Mouse (Mus musculus): ENCODE results near the gene Taf4. TPM values are rescaled to one million over a fixed set of nuclear protein-coding genes. Genes with fewer than 3 reads are reported as not detected.

Gene Taf4
- polyA plus RNA-seq (2012; ENCODE audit: insufficient read depth, insufficient read length, low replicate concordance, missing spikeins), result not detected in 2 replicates

DNA sequence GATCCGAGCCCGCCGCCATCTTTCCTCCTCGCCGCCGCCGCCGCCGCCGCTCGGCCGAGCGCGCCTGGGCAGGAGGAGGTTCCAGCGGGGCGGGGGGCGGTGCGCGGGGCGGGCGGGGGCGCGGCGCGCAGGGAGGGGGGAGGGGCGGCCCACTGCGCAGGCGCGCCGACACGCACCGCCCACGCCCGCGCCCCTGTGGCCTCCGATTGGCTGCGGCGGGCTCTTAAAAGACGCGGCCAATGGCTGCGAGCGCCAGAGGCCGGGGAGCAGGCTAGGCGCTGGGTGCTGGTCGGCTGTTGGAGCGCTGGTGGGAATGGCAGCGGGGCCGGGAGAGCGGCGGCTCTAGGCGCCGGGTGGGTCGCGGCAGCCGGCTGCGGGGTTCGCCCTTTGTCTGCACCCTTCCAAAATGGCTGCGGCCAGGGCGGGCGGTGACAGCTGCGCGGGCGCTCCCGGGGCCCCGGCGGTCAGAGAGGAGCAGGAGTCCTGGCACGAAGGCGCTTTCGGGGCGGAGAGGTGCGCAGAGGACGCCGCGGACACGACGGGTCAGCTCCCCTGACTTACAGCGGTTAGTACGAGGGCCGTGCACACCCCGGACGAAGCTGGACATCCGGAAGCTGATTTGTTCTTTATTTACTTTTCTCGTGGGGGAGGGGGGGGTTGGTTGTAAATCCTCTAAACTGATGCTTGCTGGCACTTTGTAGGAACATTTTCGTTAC, at the start of gene Taf4:
Gene Taf4, minus strand, starts transcription at position 19 of the 716 bp plus-strand sequence.
- TF ChIP-seq CTCF (IDR thresholded peaks at IDR 0.05; ENCODE audit: insufficient read depth, low read depth, low read length) (0 out of 2 replicates have a peak, but pooled peaks have one; percentile 10), POLR2A (IDR thresholded peaks at IDR 0.05; ENCODE audit: insufficient read depth, low read depth, low read length) (peak; percentile 100)
- peak within 1 kb of the TSS; percentile 80 for H3K4me3 ChIP-seq (ENCODE audit: insufficient read depth, low read depth, low read length)
- peaks cover 26% of the 10 kb centered on the region for H3K4me1 ChIP-seq (ENCODE audit: control insufficient read depth, insufficient read depth, low read length)
- under 1% methylated on average over 81 of the region's 84 CpGs for WGBS
- peak within 1 kb of the TSS; percentile 92 for H3K27ac ChIP-seq (ENCODE audit: insufficient read depth, low read depth, low read length)

DNA sequence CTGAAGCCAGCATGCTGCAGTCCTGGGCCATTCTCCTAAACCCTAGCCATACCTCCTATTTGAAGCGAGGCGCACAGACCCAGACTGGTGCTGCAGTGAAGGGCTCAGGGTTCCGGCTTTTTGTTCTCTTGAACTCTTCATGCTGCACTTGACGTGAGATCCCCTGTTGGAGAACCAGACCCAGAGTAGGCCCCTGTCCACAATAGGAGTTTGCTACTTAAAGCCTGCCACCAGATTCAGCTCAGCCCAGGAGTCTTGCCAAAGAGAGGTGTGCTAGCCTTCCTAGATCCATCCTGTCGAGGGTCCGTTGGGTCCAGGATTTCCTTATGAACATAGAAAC, 49.4 kb upstream of the Taf4 start:
- TF ChIP-seq CTCF (IDR thresholded peaks at IDR 0.05; ENCODE audit: insufficient read depth, low read depth, low read length) (no peak), POLR2A (IDR thresholded peaks at IDR 0.05; ENCODE audit: insufficient read depth, low read depth, low read length) (no peak)
- 10% methylated on average over 6 of the region's 6 CpGs for WGBS
- peaks cover 22% of the 10 kb centered on the region for H3K4me1 ChIP-seq (ENCODE audit: control insufficient read depth, insufficient read depth, low read length)
- peak overlapping the region; percentile 71 for H3K4me3 ChIP-seq (ENCODE audit: insufficient read depth, low read depth, low read length)
- H3K27ac ChIP-seq (ENCODE audit: insufficient read depth, low read depth, low read length), result no peak overlapping the region

DNA sequence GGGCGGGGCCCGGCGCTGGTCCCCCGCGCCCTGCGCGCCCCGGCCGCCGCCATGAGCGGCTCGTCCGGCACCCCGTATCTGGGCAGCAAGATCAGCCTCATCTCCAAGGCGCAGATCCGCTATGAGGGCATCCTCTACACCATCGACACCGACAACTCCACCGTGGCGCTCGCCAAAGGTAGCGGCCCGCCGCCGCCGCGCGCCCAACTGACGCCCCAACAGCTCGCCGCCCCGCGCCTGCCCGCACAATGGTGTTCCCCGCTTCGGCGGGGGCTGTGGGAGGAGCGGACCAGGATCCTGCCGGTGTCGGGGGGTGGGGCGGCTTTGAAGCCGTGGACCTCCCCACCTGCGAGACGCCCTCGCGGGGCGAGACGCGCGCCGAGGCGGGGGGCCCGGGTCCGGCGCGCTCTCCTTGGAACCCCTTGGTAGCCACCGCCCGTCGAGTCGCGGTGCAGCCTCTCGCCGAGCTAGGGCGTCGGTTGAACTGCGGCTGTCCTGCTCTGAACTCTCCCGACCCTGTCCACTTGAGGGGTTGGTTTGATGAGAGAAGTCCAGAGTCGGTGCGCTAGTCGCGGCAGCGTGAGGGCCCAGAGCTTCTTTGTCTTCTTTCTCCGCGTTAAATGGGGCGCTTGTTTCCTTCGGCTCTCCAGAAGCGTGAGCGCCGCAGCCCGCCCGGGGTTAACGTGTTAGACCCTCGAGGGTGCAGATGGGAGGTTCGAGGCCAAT, 48.9 kb upstream of the Taf4 start:
- under 1% methylated on average over 84 of the region's 84 CpGs for WGBS
- Histone ChIP-seq H3K4me1 (ENCODE audit: control insufficient read depth, insufficient read depth, low read length) (peaks cover 22% of the 10 kb centered on the region), H3K4me3 (ENCODE audit: insufficient read depth, low read depth, low read length) (peak overlapping the region; percentile 71), H3K27ac (ENCODE audit: insufficient read depth, low read depth, low read length) (peak overlapping the region; percentile 71)
- TF ChIP-seq CTCF (IDR thresholded peaks at IDR 0.05; ENCODE audit: insufficient read depth, low read depth, low read length) (no peak), POLR2A (IDR thresholded peaks at IDR 0.05; ENCODE audit: insufficient read depth, low read depth, low read length) (no peak)

DNA sequence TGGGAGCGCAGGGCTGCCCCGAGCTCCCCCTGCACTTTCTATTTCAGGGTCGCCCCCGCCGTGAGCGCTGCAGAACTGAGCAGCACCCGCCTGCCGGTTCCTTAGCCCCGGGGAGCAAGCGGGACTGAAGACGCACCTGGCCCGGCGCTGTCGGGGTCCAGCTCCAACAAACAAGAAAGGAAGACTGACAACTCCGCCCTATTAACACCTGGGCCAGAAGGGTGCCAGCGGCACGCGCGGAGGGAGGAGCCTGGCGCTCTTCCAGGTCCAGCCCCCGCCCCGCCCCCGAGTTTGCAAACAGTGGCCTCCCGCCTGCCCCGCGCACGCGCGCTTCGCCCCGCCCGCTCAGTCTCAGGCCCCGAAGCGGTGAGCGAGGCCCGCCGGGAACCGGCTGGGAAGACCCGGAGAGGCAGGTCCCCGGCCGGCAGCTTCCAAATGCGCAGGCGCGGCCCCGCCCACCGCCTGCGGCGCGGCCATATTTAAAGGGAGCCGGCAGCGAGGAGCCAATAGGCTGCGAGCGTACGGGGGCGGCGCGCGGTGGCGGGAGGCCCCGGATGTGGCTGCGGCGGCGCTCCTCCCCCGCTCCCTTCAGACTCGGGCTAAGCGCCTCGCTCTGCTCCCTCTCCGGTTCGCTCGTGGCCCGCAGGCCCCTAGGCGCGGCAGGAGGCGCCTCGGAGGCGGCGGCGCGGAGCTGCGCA, 48.1 kb upstream of the Taf4 start, which contains the start of gene Lsm14b:
Gene Lsm14b, plus strand, starts transcription at position 587 of the 698 bp plus-strand sequence.
- TF ChIP-seq CTCF (IDR thresholded peaks at IDR 0.05; ENCODE audit: insufficient read depth, low read depth, low read length) (no peak), POLR2A (IDR thresholded peaks at IDR 0.05; ENCODE audit: insufficient read depth, low read depth, low read length) (peak; percentile 78; the same call in 1 of the 2 replicates)
- peak within 1 kb of the TSS; percentile 71 for H3K4me3 ChIP-seq (ENCODE audit: insufficient read depth, low read depth, low read length)
- H3K4me1 ChIP-seq (ENCODE audit: control insufficient read depth, insufficient read depth, low read length), result peaks cover 22% of the 10 kb centered on the region
- under 1% methylated on average over 80 of the region's 80 CpGs for WGBS
- peak within 1 kb of the TSS; percentile 71 for H3K27ac ChIP-seq (ENCODE audit: insufficient read depth, low read depth, low read length)

DNA sequence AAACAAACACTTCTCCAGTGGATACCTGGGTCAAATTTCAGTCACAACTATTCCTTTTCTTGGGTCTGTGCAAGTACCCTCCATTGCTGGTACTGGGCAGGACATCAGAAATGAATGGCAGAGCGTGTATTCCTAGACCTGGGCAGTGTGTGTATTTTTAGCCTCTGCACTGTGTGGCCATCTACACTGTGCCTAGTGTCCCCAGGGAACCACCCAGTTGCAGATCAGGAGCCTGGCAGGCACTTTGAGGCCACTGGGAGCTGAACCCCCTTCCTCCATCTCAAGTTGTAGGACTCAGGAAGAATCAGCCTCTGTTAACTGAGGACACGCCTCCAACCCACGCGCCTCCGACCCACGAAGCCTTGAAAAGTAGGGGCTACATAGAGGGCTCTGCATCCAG, 46.3 kb upstream of the Taf4 start:
- 63% methylated on average over 6 of the region's 6 CpGs for WGBS
- TF ChIP-seq CTCF (IDR thresholded peaks at IDR 0.05; ENCODE audit: insufficient read depth, low read depth, low read length), result no peak
- H3K27ac ChIP-seq (ENCODE audit: insufficient read depth, low read depth, low read length), result no peak overlapping the region
- peaks cover 14% of the 10 kb centered on the region for H3K4me1 ChIP-seq (ENCODE audit: control insufficient read depth, insufficient read depth, low read length)
- no peak overlapping the region for H3K4me3 ChIP-seq (ENCODE audit: insufficient read depth, low read depth, low read length)

DNA sequence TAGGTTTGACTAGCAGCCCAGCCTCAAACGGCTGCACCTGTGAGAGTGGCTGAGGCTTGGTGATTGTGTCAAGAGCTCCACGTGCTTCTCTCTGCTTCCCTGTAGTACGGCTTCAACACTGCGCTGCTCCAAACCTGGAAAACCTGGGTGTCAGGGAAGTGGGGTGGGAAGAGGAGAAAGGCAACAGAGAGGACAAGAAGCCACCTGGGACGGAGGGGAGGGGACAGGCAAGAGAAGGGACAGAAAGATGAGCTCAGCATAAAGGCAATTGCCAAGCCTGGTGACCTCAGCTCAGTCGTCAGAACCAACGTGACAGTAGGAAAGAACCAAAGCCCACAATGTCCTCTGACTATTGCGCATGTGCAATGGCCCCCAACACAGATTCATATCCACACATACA, 44.5 kb upstream of the Taf4 start:
- Histone ChIP-seq H3K27ac (ENCODE audit: insufficient read depth, low read depth, low read length) (no peak overlapping the region), H3K4me1 (ENCODE audit: control insufficient read depth, insufficient read depth, low read length) (peaks cover 4% of the 10 kb centered on the region; the same call in 1 of the 2 replicates), H3K4me3 (ENCODE audit: insufficient read depth, low read depth, low read length) (no peak overlapping the region)
- TF ChIP-seq CTCF (IDR thresholded peaks at IDR 0.05; ENCODE audit: insufficient read depth, low read depth, low read length) (no peak), POLR2A (IDR thresholded peaks at IDR 0.05; ENCODE audit: insufficient read depth, low read depth, low read length) (no peak)
- WGBS, result 83% methylated on average over 8 of the region's 8 CpGs

DNA sequence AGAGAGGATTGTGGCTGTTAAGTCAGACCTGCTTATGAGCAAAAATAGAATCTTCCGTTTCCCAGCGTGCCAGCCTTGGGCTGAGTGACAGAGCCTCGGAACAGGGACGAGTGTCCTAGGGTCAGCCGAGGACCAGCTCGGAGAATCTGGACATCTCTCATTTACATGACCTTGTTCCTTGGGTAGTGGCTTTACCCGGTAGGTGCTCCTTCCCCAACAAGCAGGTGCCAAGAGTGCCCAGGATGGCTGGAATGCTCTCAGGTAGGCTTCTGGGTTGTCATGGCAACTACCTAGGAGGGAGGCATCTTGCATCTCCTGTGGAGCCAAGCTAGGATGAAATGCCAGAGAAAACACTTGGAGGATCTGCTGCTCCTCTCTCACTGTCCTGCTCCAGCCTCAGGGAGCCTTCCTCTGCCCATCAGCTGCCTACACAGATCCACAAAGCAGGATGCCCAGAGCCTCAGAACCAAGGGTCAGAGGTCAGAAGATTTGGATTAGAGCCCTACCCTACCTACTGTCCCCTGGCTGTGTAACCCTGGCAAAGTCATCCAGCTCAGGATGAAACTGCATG, 43.7 kb upstream of the Taf4 start:
- 75% methylated on average over 7 of the region's 7 CpGs for WGBS
- H3K27ac ChIP-seq (ENCODE audit: insufficient read depth, low read depth, low read length), result no peak overlapping the region

DNA sequence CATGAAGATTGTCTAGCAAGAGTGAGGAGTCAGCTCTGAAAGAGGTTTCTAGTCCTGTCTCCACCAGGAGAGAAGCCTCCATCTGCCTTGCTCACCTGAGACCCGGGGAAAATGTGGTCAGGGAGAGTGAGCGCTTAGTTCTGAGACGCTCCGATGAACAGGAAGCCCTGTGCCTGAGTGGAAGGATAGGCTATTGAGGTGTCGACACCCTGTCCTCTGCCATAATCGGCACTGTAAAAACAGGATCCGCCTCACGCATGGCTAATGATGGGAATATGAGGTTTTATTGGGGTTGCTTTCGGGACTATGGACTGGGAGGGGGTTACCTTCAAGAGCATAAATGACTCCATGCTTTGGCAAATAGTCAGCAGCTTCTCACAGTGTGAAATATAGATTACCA, 42.1 kb upstream of the Taf4 start:
- TF ChIP-seq POLR2A (IDR thresholded peaks at IDR 0.05; ENCODE audit: insufficient read depth, low read depth, low read length) (no peak), CTCF (IDR thresholded peaks at IDR 0.05; ENCODE audit: insufficient read depth, low read depth, low read length) (no peak)
- no peak overlapping the region for H3K4me3 ChIP-seq (ENCODE audit: insufficient read depth, low read depth, low read length)
- 87% methylated on average over 9 of the region's 9 CpGs for WGBS
- no peak overlapping the region for H3K27ac ChIP-seq (ENCODE audit: insufficient read depth, low read depth, low read length)
- no peaks in the 10 kb centered on the region for H3K4me1 ChIP-seq (ENCODE audit: control insufficient read depth, insufficient read depth, low read length)

More for the DNA sequence above, 43.7 kb upstream of the Taf4 start:
- no peak overlapping the region for H3K4me3 ChIP-seq (ENCODE audit: insufficient read depth, low read depth, low read length)
- TF ChIP-seq CTCF (IDR thresholded peaks at IDR 0.05; ENCODE audit: insufficient read depth, low read depth, low read length) (no peak), POLR2A (IDR thresholded peaks at IDR 0.05; ENCODE audit: insufficient read depth, low read depth, low read length) (no peak)
- no peaks in the 10 kb centered on the region for H3K4me1 ChIP-seq (ENCODE audit: control insufficient read depth, insufficient read depth, low read length)
